Mouse (Mus musculus): Measurements from ENCODE around the gene Ptprn. TPM values are rescaled to one million over a fixed set of nuclear protein-coding genes. Genes with fewer than 3 reads are reported as not detected.

Ptprn gene
- polyA plus RNA-seq, 1 experiment from 2014 or later: 15.6 TPM

DNA sequence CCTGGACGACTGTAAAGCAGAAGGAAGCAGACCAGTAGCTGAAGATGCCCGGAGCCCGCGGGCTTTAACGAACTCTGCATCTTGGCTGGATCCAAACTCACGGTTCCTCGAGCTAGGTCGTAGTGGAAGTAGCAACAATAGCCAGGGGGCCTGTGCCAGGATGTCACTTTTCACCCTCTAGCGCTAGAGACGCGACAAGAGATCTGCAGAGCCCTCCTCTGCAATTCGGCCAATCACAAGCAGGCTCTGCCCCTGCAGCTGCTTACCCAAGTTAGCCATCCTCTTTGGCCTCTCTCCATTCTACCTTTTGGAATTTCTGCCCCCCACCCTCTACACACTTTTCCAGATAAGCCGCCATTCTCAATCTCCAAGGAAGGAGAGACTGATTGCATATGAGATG, 13.9 kb upstream of the Ptprn start, which contains the start of gene Resp18:
Resp18 (minus strand) TSS at position 188 of the 400 bp plus-strand sequence.
- Histone ChIP-seq H3K27me3 (peaks cover 46% of the 10 kb centered on the region), H3K4me3 (peak within 1 kb of the TSS; percentile 48), H3K4me2 (peak within 1 kb of the TSS; percentile 60), H3K27ac (peak within 1 kb of the TSS; percentile 68), H3K9ac (peak within 1 kb of the TSS; percentile 70), H3K36me3 (0 out of 2 replicates have a peak, but pooled peaks cover under 1% of the 10 kb centered on the region), H3K9me3 (no peaks in the 10 kb centered on the region), H3K4me1 (replicated peaks) (peaks cover 10% of the 10 kb centered on the region)
- WGBS: 3% methylated on average over 13 of the region's 13 CpGs
- ATAC-seq (ENCODE audit: low FRiP score): peak; percentile 58; the same call in 1 of the 2 replicates

DNA sequence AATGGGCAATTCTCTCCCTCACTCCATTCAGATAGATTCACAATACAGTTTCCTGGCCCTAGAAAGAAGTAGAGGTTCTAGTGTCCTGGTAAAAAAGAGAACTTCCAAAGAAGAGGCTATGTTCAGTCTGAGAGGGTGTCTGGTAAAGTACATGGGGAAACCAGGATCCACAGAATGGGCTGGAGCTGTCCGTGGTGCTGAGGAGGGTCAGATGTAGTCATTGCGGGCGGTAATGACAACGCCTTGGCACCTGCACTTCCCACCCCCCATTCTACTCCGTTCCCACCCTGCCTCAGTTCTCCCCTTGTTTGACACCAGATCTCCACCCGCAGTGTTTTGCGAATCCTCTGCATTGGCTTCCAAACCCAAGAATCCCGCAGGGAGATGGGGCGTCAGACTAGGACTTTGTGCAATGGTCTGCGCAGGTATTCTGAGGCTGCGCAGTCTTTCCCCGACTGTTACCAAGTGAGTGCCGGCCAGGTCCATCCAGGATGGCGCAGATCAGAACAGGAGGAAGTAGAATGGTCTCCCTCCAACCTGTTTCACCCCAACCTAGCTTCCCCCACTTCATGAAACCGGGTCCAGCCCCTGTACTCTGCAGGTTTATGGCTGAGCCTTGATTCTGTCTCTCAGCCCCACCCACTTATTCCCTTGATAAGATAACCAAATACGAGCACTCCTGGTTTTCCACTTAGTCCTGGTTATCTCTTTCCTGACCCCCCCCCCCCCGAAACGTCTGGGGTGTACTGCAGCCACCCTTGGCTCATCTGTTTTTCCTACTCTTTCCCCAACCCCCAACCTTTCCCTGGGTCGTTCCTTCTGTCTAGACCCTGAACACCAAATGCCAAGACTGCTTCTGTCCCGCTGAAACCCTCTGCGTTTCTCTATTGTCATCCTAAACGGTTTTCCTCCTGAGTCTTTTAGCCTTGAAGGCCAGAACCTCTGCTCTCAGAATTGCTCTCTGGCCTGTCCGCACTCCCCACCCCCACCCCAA, 13.2 kb upstream of the Ptprn start:
- H3K9me3 ChIP-seq: no peaks in the 10 kb centered on the region
- H3K36me3 ChIP-seq: 0 out of 2 replicates have a peak, but pooled peaks cover 4% of the 10 kb centered on the region
- 4% methylated on average over 23 of the region's 23 CpGs for WGBS
- H3K9ac ChIP-seq: peak overlapping the region; percentile 70
- peak overlapping the region; percentile 60 for H3K4me2 ChIP-seq
- H3K27me3 ChIP-seq: peaks cover 53% of the 10 kb centered on the region
- peak overlapping the region; percentile 68 for H3K27ac ChIP-seq
- ATAC-seq (ENCODE audit: low FRiP score): peak; percentile 83
- peaks cover 6% of the 10 kb centered on the region; the same call in 1 of the 2 replicates for H3K4me1 ChIP-seq (replicated peaks)
- H3K4me3 ChIP-seq: peak overlapping the region; percentile 48

DNA sequence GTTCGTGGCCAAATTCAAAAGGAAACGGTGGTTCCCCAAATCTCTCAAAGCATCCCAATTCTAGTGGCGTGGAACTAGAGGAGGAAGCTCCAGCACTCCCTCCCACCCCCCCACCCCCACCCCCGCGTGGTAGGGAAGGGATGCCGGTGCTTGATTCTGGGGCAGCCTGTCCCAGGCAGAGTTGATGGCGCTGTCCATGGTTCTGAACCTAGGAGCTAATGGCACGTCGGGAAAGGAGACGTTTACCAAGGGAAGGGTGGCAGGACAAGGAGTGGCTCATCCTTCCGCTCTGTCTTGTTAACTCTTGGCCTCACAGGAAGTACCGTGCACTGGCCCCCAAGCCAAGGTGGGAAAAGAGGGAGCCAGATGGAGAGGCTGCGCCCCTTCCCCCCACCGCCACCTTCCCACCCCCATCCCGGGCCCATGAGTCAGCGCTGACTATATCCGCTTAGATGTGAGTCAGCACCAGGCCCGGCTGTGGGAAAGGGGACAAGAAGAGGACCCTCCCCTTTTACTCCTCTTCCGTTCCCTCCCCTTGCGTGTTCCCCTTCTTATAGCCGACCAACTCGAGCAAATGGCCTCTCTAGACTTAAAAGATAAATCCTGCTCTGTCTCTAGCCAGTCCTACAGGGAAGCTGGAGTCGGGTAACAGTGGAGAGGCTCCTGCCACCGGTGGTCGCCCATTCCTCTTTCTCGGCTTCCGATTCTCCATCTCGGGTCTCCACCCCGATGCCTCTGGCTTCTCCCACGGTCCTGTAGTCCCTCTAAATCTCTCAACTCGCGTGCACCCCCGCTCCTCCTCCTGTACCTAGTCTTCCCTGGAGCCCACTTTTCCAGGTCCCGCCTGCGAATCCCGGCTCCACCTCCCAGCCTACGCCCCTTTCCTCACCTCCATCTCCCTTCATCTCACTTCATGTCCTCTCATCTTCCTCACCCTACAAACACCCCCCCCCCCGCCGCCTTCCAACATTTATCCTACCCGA, 1.0 kb downstream of the Ptprn start:
- 2% methylated on average over 40 of the region's 40 CpGs for WGBS
- Histone ChIP-seq H3K27ac (no peak overlapping the region), H3K4me1 (replicated peaks) (peaks cover 19% of the 10 kb centered on the region), H3K9ac (peak overlapping the region; percentile 67), H3K4me2 (peak overlapping the region; percentile 69), H3K4me3 (peak overlapping the region; percentile 52), H3K36me3 (no peaks in the 10 kb centered on the region), H3K27me3 (peaks cover 75% of the 10 kb centered on the region), H3K9me3 (no peaks in the 10 kb centered on the region)
- peak; percentile 76 for ATAC-seq (ENCODE audit: low FRiP score)

DNA sequence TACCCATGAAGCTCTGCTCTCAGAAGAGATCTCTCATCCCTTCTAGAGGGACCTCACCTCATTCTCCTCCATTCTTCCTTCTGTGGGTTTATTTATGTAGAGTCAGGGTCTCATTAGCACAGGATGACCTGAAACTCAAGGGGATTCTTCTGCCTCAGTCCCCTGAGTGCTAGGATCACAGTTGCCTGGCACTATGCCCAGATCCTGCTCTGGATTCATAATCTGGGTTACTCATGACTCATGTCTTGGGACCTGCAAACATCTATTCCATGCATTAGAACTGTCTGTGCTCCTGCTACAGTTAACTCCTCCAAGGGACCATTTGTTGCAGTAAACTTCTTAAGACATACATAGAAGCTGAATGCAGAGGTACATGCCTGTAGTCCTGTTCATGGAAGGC, 3.0 kb downstream of the Ptprn start:
- Histone ChIP-seq H3K4me2 (no peak overlapping the region), H3K9me3 (no peaks in the 10 kb centered on the region), H3K27ac (no peak overlapping the region), H3K4me1 (replicated peaks) (peaks cover 19% of the 10 kb centered on the region), H3K36me3 (no peaks in the 10 kb centered on the region), H3K27me3 (peaks cover 76% of the 10 kb centered on the region), H3K4me3 (no peak overlapping the region), H3K9ac (no peak overlapping the region)
- no peak for ATAC-seq (ENCODE audit: low FRiP score)

DNA sequence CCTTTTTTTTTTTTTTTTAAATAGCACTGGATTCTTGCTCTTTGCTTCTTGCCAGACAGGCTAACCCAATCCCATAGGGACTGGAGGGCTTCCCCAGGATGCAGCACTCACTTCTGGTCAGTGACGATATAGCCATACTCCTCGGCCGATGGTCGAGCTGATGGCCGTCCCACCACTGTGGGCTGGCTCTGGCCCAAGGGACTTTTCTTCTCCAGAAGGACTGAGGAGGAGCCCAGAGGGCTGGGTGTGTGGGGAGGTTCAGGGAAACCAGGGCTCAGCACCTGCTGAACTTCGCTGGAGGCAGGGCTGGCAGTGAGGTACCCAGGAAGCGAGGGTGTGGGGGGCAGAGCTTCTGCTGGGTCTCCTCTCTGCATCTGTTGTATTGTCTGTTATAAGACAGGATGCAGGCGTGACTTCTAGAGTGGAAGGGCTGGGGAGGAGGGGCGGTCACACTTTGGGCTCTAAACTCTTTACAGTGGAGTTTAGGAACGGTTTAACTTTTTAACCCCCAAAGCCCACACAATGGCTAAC, 8.7 kb downstream of the Ptprn start:
- no peaks in the 10 kb centered on the region for H3K36me3 ChIP-seq
- peaks cover 19% of the 10 kb centered on the region for H3K4me1 ChIP-seq (replicated peaks)
- H3K27me3 ChIP-seq: peaks cover 32% of the 10 kb centered on the region
- no peak overlapping the region for H3K4me3 ChIP-seq
- no peak for ATAC-seq (ENCODE audit: low FRiP score)
- no peak overlapping the region for H3K27ac ChIP-seq
- H3K9ac ChIP-seq: no peak overlapping the region
- no peaks in the 10 kb centered on the region for H3K9me3 ChIP-seq
- 74% methylated on average over 10 of the region's 10 CpGs for WGBS
- no peak overlapping the region for H3K4me2 ChIP-seq

DNA sequence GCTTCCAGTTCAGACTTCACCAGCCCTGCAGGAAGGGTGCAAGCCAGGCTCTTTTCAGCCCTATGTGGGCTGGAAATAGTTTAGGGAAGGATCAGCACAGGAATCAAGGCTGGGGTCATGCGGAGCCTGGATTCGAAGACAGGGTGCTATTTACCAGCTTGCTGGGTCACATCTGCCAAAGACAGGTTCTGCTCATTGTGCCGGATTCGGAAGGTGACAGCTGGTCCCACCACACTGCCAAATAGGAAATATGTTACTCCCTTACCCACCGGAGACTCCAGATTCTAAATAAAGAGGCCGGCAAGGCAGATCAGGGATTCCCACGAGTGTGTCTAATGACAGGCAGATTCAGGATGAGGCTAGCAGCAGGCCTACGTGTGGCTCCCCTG, 9.7 kb downstream of the Ptprn start:
- Histone ChIP-seq H3K4me2 (no peak overlapping the region), H3K4me3 (no peak overlapping the region), H3K9ac (peak overlapping the region; percentile 39; the same call in 1 of the 2 replicates), H3K9me3 (no peaks in the 10 kb centered on the region), H3K27me3 (peaks cover 25% of the 10 kb centered on the region), H3K4me1 (replicated peaks) (peaks cover 19% of the 10 kb centered on the region), H3K36me3 (no peaks in the 10 kb centered on the region), H3K27ac (0 out of 2 replicates have a peak overlapping the region, but pooled peaks have one; percentile 27)
- WGBS: 44% methylated on average over 8 of the region's 8 CpGs
- no peak for ATAC-seq (ENCODE audit: low FRiP score)

DNA sequence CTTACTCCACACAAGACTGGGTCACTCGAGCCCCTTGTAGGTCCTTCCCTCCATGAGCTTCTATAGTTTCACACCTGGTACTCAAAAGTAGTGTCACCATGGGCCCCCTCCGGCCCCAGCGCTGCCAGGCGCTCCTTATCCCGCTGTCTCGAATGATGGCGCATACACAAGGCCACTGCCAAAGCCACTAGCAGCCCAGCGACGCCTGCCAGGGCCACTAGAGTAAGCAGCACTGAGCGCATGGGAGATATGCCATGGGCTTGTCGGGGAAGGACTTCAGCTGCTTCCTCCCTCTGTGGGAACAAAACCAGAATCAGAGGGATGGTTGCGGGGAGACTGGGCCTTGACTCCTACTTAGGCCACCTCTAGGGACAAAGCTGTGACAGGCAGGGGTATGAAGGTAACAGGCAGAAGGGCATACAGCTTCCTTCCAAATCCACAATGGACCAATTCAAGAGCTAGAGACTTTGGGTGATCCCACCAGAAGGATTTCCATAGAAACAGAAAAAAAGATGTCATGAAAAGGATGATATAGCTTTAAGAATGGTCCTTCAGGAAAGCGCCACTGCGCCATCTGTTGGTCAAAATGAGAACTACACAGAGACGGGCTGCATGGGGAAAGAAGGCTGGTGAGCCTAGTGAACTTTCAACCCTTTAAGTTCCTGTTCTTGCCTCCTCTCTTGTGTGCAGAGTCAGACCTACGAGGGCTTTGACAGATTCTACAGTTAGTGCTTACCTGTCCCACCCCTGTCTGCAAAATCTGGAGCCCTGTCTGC, 10.3 kb downstream of the Ptprn start:
- 65% methylated on average over 16 of the region's 16 CpGs for WGBS

DNA sequence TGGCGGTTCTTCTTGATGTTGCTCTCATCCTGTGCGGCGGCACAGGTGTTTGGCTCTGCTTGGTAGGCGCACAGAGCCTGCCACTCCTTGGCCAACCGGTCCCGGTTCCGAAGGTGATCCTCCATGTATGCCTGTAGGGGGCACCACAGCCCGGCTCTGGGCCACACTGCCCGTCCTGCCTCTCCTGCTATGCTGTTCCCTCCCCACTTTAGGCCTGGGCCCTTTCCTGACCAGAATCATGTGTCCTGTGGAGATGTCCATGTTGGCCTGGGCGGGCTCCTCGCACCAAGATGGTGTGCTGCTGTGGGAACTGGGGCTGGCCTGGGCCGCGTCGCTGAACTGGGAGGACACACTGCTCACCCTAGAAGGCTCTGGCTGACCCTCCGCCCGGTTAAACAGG, 11.3 kb downstream of the Ptprn start:
- no peak overlapping the region for H3K4me2 ChIP-seq
- H3K9ac ChIP-seq: no peak overlapping the region
- H3K9me3 ChIP-seq: no peaks in the 10 kb centered on the region
- H3K36me3 ChIP-seq: no peaks in the 10 kb centered on the region
- WGBS: 73% methylated on average over 16 of the region's 16 CpGs
- ATAC-seq (ENCODE audit: low FRiP score): no peak
- H3K4me3 ChIP-seq: no peak overlapping the region
- peaks cover 23% of the 10 kb centered on the region for H3K4me1 ChIP-seq (replicated peaks)
- H3K27me3 ChIP-seq: peaks cover 19% of the 10 kb centered on the region
- no peak overlapping the region for H3K27ac ChIP-seq

More for the DNA sequence above, 10.3 kb downstream of the Ptprn start:
- peak; percentile 7; the same call in 1 of the 2 replicates for ATAC-seq (ENCODE audit: low FRiP score)
- peaks cover 23% of the 10 kb centered on the region for H3K27me3 ChIP-seq
- H3K9me3 ChIP-seq: no peaks in the 10 kb centered on the region
- 0 out of 2 replicates have a peak overlapping the region, but pooled peaks have one; percentile 27 for H3K27ac ChIP-seq
- peaks cover 19% of the 10 kb centered on the region for H3K4me1 ChIP-seq (replicated peaks)
- H3K4me2 ChIP-seq: no peak overlapping the region
- H3K9ac ChIP-seq: no peak overlapping the region
- no peaks in the 10 kb centered on the region for H3K36me3 ChIP-seq
- H3K4me3 ChIP-seq: no peak overlapping the region

DNA sequence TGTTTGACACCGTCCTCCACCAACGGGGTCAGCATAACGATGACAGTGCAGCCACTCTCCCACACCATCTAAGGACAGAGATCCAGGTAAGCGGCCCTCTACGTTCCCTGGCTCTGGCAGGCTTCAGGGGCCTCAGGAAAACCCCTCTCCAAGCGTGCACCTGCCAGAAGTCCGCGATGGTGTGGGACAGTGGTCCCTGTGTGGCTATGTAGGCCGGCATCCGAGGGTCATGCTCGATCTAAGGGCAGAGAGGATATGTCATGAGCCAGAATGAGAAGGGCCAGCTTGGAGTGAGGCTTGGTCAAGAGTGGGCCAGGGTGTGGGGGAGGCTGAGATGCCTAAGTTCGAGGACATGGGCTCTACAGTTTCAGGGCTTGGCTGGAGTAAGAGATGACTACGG, 12.0 kb downstream of the Ptprn start:
- Histone ChIP-seq H3K9ac (no peak overlapping the region), H3K36me3 (no peaks in the 10 kb centered on the region), H3K4me2 (no peak overlapping the region), H3K4me3 (no peak overlapping the region), H3K9me3 (no peaks in the 10 kb centered on the region), H3K27me3 (peaks cover 15% of the 10 kb centered on the region; the same call in 1 of the 2 replicates), H3K27ac (no peak overlapping the region), H3K4me1 (replicated peaks) (peaks cover 30% of the 10 kb centered on the region)
- 78% methylated on average over 13 of the region's 13 CpGs for WGBS
- ATAC-seq (ENCODE audit: low FRiP score): no peak

DNA sequence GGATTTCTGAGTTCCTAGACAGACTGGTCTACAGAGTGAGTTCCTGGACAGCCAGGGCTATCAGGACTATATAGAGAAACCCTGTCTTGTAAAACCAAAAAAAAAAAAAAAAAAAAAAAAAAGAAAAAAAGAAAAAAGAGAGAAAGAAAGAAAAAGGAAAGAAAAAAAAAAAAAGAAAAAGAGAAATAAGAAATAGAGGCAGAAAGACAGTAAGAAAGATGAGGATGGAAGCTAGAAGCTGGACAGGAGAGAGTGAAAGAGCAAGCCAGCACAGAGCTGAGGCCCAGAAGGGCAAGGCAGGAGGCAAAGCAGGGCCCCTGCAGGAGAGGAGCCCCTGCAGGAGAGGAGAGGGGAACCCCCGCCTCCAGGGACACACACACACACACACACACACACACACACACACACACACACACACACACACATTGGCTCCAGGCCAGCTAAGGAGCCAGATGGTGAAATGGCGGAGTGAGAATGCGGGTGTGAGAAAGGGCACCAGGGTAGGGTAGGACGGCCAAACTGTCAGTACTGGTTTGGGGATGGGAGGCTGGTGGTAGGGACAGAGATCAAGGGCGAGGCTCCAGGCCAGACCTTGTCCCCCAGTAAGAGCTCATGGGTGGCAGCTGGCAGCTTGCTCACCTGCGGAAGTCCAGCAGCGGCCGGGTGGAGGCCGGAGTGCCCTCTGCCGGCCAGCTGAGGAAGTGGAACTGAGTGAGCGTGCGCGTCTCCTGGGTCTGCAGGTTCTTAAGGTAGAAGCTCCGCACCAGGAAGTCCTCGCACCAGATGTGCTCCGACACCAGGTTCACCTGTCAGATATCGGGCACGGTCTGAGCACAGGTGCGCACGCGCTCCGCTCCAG, 13.0 kb downstream of the Ptprn start:
- Histone ChIP-seq H3K4me3 (peak overlapping the region; percentile 25), H3K4me2 (peak overlapping the region; percentile 47), H3K36me3 (no peaks in the 10 kb centered on the region), H3K9me3 (no peaks in the 10 kb centered on the region), H3K4me1 (replicated peaks) (peaks cover 32% of the 10 kb centered on the region), H3K27me3 (0 out of 2 replicates have a peak, but pooled peaks cover 9% of the 10 kb centered on the region), H3K9ac (0 out of 2 replicates have a peak overlapping the region, but pooled peaks have one; percentile 39), H3K27ac (peak overlapping the region; percentile 40; the same call in 1 of the 2 replicates)
- 2% methylated on average over 21 of the region's 22 CpGs for WGBS
- ATAC-seq (ENCODE audit: low FRiP score): 0 out of 2 replicates have a peak, but pooled peaks have one; percentile 25

Data from hindbrain, embryonic 13.5 days (tissue).